Mouse (Mus musculus): ENCODE results near the gene Smarcal1. TPM values are rescaled to one million over a fixed set of nuclear protein-coding genes. Genes with fewer than 3 reads are reported as not detected.

Gene Smarcal1
- polyA plus RNA-seq, 2 experiments from 2014 or later, result 13.9 to 21.5 TPM

DNA sequence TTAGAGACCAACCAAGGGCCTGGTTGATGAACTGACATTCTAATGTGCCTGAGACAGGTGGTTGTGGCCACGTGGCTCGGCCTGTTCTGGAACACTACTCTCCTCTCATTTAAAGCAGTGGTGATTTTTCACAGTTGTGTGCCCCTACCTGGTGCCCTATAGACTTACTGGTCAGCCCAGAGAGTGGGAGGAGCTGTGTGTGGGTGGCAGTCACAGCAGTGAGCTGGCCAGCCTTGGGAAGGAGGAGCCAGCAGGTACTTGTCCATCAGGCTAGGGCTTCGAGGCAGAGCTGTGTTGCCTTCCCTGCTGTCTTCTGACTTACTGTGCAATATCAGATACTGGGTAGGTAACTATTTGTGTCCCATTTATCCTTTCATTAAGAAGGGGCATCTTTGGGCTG lies 9.3 kb downstream of the Smarcal1 start:
- no peak for ATAC-seq

GRCm38 (mm10) chr1:72593340-72593951 lies 10.4 kb downstream of the Smarcal1 start:
- no peak for ATAC-seq

GRCm38 (mm10) chr1:72595686-72596085 lies 12.6 kb downstream of the Smarcal1 start:
- ATAC-seq, result no peak

DNA sequence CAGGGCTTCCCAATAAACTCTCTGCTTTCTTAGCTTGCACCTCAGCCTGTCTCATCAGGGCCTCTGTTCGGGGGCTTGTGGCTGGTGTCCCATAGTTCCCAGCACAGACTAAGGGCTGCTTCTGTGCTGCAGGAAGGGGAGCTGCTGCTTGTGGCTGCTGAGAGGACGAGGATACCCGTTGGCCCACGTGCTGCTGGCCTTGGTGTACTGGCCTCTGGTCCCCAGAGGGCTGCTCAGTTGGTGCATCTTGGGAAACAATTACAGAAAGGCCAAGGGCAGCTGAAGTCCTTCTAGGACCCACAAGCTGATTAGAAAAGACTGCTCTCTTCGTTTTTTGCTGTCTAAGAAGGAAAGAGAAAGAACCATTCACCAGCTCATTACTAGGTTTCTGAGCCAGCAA lies 13.2 kb downstream of the Smarcal1 start:
- no peak for ATAC-seq

DNA sequence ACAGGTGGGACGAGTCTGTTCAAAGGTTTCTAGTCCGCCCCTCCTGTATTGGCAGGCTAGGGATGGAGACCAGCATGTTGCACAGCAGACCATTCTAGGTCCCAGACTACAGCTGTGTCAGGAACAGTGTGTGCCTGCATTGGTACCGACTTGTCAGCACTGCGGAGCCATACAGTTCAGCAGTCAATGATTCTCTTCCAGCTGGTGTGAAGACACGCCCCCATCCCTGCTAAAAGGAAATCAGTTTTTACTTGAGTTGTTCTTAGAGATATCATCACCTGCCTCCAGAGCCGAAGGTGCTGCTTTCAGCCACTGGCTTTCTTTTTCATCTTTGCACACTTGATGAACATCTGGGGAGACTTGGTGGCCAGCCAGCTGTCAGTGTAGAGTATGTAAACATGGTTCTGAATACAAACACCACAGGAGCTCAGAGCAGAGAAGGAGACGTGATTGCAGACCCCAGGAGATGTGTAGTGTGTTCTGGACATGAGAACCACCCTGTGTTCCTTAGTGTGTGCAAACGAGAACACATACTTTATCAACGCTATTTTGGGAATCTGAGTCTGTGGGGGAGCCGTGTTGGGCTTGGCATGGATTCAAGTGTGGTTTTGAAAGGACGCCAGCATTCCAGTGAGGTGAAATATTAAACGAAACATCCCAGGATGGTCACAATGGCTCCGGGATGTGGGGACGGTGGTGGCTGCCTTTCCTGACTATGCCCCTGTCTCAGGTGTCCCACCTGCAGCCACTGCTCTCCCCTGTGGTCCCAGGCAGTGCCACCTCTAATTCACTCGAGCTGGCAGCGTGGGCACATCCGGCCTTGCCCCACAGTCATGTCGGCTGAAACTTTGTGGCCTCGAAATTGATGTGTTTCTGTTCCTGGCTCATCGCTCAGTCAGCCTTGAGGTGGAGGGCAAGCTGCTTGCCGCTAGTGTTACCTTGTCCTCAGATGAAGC lies 16.4 kb downstream of the Smarcal1 start:
- no peak for ATAC-seq

DNA sequence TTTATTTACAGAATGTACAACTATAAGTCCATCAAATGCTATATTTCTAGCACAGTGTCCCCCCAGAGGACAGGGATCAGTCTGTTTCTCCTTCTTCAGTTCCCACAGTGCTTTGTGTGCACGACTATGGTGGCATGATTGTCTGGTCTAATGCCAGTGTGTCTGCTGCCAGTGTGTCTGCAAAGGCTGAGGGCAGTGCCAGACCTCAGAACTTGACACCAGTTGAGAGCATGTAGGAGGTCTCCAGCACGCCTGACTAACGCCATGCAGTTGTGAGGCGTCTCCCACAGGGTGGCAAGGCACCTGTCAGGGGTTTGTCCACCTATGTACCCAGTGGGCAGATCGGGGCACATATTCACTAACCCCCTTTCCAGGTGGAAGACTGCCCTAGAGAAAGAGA lies 17.7 kb downstream of the Smarcal1 start:
- no peak for ATAC-seq

DNA sequence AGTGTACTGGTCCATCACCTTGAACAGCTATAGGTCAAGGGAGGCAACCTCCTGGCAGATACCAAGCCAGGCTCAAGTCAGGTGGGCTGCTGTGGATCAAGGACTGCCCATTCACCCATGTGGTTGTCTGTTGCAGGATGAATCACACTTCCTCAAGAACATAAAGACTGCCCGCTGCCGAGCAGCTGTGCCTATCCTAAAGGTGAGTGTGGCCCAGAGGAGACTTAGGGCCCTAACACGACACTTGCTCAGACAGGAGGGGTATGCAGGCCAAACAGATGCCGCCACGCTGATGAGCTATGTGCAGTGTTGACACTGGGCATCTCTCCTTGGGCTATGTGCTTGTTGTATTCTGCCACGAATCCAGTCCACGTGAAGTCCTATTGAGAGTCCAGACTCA lies 18.2 kb downstream of the Smarcal1 start:
- ATAC-seq, result no peak

- no peak for ATAC-seq
Measured at GRCm38 (mm10) chr1:72602186-72602585, 19.1 kb downstream of the Smarcal1 start.

GRCm38 (mm10) chr1:72602803-72603202 lies 19.8 kb downstream of the Smarcal1 start:
- no peak for ATAC-seq

GRCm38 (mm10) chr1:72606186-72606673 lies 23.2 kb downstream of the Smarcal1 start:
- no peak for ATAC-seq

GRCm38 (mm10) chr1:72609129-72609528 lies 26.1 kb downstream of the Smarcal1 start:
- no peak for ATAC-seq

DNA sequence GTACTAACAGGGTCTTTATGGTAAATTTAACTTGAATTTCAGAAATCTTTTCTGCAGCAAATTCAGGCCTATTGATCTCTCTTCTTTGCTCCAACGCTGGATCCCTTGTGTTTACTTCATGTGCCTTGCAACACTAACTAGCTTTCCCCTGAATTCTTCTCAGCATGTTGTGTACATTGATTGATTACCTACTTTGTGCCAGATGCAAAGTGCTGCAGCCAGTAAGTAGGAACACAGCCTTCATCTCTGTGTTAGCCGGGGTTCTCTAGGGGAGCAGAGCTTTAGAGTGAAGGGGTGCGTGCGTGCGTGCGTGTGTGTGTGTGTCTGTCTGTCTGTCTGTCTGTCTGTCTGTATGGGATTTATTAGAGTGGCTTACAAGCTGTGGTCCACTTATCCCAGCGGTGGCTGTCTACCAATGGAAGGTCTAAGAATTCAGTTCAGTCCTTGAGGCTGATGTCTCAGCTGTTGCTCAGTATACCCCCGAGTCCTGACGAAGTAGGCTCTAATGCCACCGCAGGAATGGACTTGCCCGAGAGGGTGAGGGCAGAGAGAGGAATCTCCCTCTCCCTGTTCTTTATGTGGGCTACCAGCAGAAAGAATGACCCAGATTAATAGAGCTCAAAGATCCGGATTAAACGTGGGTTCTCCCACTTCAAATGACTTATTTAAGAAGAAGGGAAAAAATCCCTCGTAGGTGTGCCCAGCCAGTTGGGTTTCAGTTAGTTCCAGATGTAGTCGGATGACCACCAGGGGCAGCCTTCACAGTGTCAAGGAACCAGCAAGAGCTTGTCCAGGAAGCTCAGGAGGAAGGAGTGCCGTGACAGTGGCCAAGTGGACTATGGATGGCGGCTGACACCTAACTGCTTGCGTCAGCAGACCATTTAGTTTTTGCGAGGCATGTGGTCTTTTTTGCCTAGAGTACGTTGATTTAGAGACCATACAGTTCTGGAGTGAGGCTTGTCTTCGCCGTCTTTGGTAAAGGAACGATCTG lies 27.1 kb downstream of the Smarcal1 start:
- no peak for ATAC-seq

DNA sequence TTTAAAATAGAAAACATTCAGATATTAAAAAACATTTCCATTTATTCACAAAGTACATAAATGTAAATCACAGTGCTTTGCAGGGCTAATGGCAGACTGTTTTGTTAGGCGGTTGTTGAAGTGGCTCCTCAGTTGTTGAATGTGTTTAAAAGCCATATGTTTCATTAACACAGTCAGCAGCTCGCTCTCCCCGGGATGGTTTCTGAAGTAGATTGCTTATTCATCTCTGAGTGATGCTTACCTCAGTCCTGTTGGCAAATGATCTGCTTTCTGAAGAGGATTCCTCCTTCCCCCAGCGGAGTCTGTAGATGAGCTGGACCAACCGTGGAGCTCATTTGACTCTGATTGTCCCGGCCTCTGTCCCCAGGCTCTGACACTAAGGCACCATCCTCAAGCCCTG lies 29.1 kb downstream of the Smarcal1 start:
- ATAC-seq, result no peak

DNA sequence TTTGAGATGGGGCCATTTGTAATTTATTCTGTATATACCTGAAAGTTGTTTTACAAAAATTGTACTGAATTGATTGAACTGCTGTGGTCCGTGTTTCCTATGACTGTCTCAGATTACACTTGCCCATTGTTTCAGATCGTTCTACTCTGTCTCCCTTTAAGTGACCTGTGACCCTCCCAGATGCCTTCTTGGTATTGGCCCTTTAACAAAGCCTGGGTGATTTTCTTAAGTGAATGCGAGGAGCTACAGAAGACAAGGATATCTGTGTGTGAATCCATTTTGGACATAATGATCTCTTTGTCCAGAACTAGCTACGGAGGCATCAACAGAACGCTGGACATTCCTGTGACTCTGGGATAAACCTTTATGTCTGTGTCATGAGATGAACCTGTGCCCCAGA lies 52.2 kb downstream of the Smarcal1 start:
- ATAC-seq, result no peak

DNA sequence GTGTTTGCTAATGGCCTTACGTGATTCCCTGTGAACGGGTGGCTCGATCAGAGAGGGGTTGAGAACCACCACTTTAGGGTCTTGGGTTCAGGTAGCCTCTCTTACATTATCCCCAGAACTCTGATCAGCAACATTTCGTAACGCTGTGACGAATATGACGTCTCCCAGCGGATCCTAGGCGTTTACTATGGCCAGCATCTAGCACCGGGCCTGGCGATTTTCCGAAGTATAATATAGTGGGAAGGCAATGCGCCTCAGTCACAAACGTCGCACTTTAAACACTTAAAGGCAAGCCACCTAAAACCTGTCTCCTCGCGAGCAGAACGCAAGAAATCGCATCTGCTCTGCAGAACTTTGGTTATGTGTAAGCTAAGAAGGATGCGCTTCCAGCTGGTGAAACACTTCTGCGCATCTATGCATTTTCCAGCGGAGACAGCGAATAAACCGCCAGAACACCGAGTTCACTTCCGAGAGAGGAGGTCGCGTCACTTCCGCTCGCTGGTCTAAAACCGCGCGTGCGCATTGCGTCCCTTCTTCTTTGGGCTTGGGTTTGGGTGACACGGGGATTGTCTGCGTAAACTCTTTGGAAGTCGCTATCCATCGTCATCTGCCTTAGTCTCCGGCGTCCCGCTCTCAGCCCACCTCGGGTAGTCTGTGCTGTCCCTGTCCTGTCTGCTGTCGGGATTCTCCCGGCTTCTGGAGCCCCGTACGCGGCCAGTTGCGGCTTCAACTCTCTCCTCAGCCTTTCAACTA lies 57.8 kb downstream of the Smarcal1 start:
- ATAC-seq, result peak; percentile 41

DNA sequence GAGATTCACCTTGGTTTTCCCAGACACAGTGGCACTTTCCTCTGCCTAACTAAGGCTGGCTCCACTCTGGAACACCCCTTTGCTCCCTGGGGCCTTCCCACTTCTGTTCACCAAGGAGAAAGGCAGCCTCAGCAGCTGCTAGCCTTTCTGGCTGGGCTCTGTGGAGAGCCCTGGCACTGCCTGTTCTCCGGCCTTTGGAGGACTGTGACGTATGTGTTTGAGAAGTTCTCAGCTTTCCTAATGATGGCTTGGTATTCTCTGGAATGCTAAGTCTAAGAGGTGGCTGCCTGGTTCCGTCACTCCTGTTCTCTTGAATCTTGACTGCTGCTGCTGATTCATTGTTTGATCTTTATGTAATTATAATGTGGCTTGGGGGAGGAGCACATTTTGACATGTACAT lies 90.0 kb downstream of the Smarcal1 start:
- no peak for ATAC-seq

Other genes starting within 250 kb of the Smarcal1 start
- not detected for gene March4, start 46.3 kb upstream of the Smarcal1 start, polyA plus RNA-seq (2017; shearing (Covaris generic))
- not detected for gene Ankar, start 117.3 kb downstream of the Smarcal1 start, polyA plus RNA-seq (2017; shearing (Covaris generic))
- gene Rpl37a, start 128.0 kb downstream of the Smarcal1 start, polyA plus RNA-seq (2017; shearing (Covaris generic)), result 1,000 to 10,000 TPM; 2,103 to 2,879 TPM
- gene Igfbp2, start 241.3 kb downstream of the Smarcal1 start, polyA plus RNA-seq (2017; shearing (Covaris generic)), result not detected